ENCODE assay signal across 12 mouse cellular contexts in genomic region chr12:86192036-86192449, GRCm38 (mm10). TPM values are rescaled to one million over a fixed set of nuclear protein-coding genes. Genes with fewer than 3 reads are reported as not detected.
DNase-seq lines count a peak whose midpoint lies in the region; ATAC-seq and TF ChIP-seq lines count a peak whose summit lies in the region.
"Had no signal": no experiment of that assay in that cellular context is flagged by ENCODE, and none has a peak within 500 bp of the region (broad histone marks: within the 10 kb centered on the region; RNA-seq: fewer than 3 reads in every experiment).

No protein-coding gene starts in this region.

- TF ChIP-seq CTCF in heart, postnatal 0 days (IDR thresholded peaks at IDR 0.05; ENCODE audit: low read depth): no peak
- TF ChIP-seq CTCF in midbrain, postnatal 0 days (IDR thresholded peaks at IDR 0.05): no peak

- H3K27me3 ChIP-seq in heart, postnatal 0 days (ENCODE audit: control insufficient read depth, insufficient read depth, low read length): 0 out of 2 replicates have a peak, but pooled peaks cover 8% of the 10 kb centered on the region
- H3K27me3 ChIP-seq in heart, embryonic 11.5 days (ENCODE audit: control insufficient read depth, insufficient read depth, low read length): 0 out of 2 replicates have a peak, but pooled peaks cover 2% of the 10 kb centered on the region
- no peaks in the 10 kb centered on the region for H3K27me3 ChIP-seq in midbrain, embryonic 13.5 days
- H3K27me3 ChIP-seq in midbrain, embryonic 10.5 days (ENCODE audit: low read depth, poor library complexity, severe bottlenecking): 0 out of 2 replicates have a peak, but pooled peaks cover 7% of the 10 kb centered on the region
- 0 out of 2 replicates have a peak, but pooled peaks cover 2% of the 10 kb centered on the region for H3K27me3 ChIP-seq in forebrain, embryonic 15.5 days
- no peaks in the 10 kb centered on the region for H3K27me3 ChIP-seq in midbrain, postnatal 0 days (ENCODE audit: insufficient read depth, low read length)

- ATAC-seq in heart, postnatal 0 days (ENCODE audit: insufficient read depth, low read depth): peak; percentile 36
- ATAC-seq in heart, embryonic 11.5 days (replicated peaks; ENCODE audit: insufficient number of reproducible peaks, low FRiP score, low TSS enrichment): no peak
- ATAC-seq in midbrain, embryonic 13.5 days: peak; percentile 34; the same call in 1 of the 2 replicates
- ATAC-seq in forebrain, embryonic 15.5 days (replicated peaks): peak; percentile 79
- ATAC-seq in midbrain, postnatal 0 days (ENCODE audit: low FRiP score): no peak
- ATAC-seq: Patski had no signal

- peaks cover 6% of the 10 kb centered on the region for H3K4me1 ChIP-seq in heart, postnatal 0 days (ENCODE audit: control insufficient read depth, insufficient read depth)
- 0 out of 2 replicates have a peak, but pooled peaks cover 6% of the 10 kb centered on the region for H3K4me1 ChIP-seq in heart, embryonic 11.5 days (ENCODE audit: control insufficient read depth, insufficient read depth, low read length)
- H3K4me1 ChIP-seq in midbrain, embryonic 13.5 days (replicated peaks): peaks cover 27% of the 10 kb centered on the region
- H3K4me1 ChIP-seq in midbrain, embryonic 10.5 days: peaks cover 16% of the 10 kb centered on the region
- H3K4me1 ChIP-seq in forebrain, embryonic 15.5 days: peaks cover 11% of the 10 kb centered on the region
- no peaks in the 10 kb centered on the region for H3K4me1 ChIP-seq in midbrain, postnatal 0 days (ENCODE audit: insufficient read depth, low read length)

- DNase-seq in heart, postnatal 0 days (ENCODE audit: low spot score): no peak
- no peak for DNase-seq in midbrain, embryonic 10.5 days (ENCODE audit: low spot score)
- DNase-seq in midbrain, postnatal 0 days (ENCODE audit: low spot score): peak; percentile 50
- DNase-seq in thymus, postnatal 36 days: no peak
- DNase-seq in kidney, adult 11 months: no peak
- DNase-seq: adrenal gland, postnatal 14 days; kidney, adult 18-20 months had no signal

- H3K36me3 ChIP-seq in heart, postnatal 0 days (replicated peaks; ENCODE audit: control insufficient read depth, insufficient read depth, low read length): no peaks in the 10 kb centered on the region
- H3K36me3 ChIP-seq in heart, embryonic 11.5 days (ENCODE audit: control insufficient read depth, insufficient read depth, low read length): no peaks in the 10 kb centered on the region
- no peaks in the 10 kb centered on the region for H3K36me3 ChIP-seq in midbrain, embryonic 13.5 days
- no peaks in the 10 kb centered on the region for H3K36me3 ChIP-seq in midbrain, embryonic 10.5 days
- no peaks in the 10 kb centered on the region for H3K36me3 ChIP-seq in forebrain, embryonic 15.5 days
- no peaks in the 10 kb centered on the region for H3K36me3 ChIP-seq in midbrain, postnatal 0 days (ENCODE audit: insufficient read depth, low read length)
- H3K36me3 ChIP-seq: midbrain, embryonic 12.5 days had no signal

- no peak overlapping the region for H3K9ac ChIP-seq in heart, postnatal 0 days (replicated peaks; ENCODE audit: low read depth, low read length)
- H3K9ac ChIP-seq in heart, embryonic 11.5 days (ENCODE audit: low read depth, low read length): no peak overlapping the region
- no peak overlapping the region for H3K9ac ChIP-seq in midbrain, embryonic 13.5 days (replicated peaks)
- H3K9ac ChIP-seq in forebrain, embryonic 15.5 days (replicated peaks): no peak overlapping the region
- H3K9ac ChIP-seq in midbrain, postnatal 0 days (replicated peaks; ENCODE audit: low read length, poor library complexity, severe bottlenecking): no peak overlapping the region
- H3K9ac ChIP-seq: midbrain, embryonic 12.5 days had no signal

- no peak overlapping the region for H3K27ac ChIP-seq in heart, postnatal 0 days (ENCODE audit: low read depth)
- H3K27ac ChIP-seq in heart, embryonic 11.5 days (ENCODE audit: low read depth, low read length): no peak overlapping the region
- no peak overlapping the region for H3K27ac ChIP-seq in midbrain, embryonic 13.5 days
- H3K27ac ChIP-seq in midbrain, embryonic 10.5 days (replicated peaks): no peak overlapping the region
- 0 out of 2 replicates have a peak overlapping the region, but pooled peaks have one; percentile 1 for H3K27ac ChIP-seq in forebrain, embryonic 15.5 days (replicated peaks)
- no peak overlapping the region for H3K27ac ChIP-seq in midbrain, postnatal 0 days (ENCODE audit: low read depth, low read length)
- H3K27ac ChIP-seq: midbrain, embryonic 12.5 days had no signal

- no peak for TF ChIP-seq EP300 in heart, postnatal 0 days (IDR thresholded peaks at IDR 0.05; ENCODE audit: low read depth)

- H3K9me3 ChIP-seq in heart, postnatal 0 days (replicated peaks; ENCODE audit: control insufficient read depth, low read length): no peaks in the 10 kb centered on the region
- no peaks in the 10 kb centered on the region for H3K9me3 ChIP-seq in heart, embryonic 11.5 days (replicated peaks; ENCODE audit: control insufficient read depth, low read length)
- no peaks in the 10 kb centered on the region for H3K9me3 ChIP-seq in midbrain, embryonic 13.5 days
- no peaks in the 10 kb centered on the region for H3K9me3 ChIP-seq in midbrain, embryonic 10.5 days (replicated peaks)
- H3K9me3 ChIP-seq in forebrain, embryonic 15.5 days: no peaks in the 10 kb centered on the region
- no peaks in the 10 kb centered on the region for H3K9me3 ChIP-seq in midbrain, postnatal 0 days (ENCODE audit: low read length)
- H3K9me3 ChIP-seq: midbrain, embryonic 12.5 days had no signal

- peak overlapping the region; percentile 2; the same call in 1 of the 2 replicates for H3K4me3 ChIP-seq in heart, postnatal 0 days (ENCODE audit: low read depth, low read length)
- no peak overlapping the region for H3K4me3 ChIP-seq in heart, embryonic 11.5 days (ENCODE audit: low read depth, low read length)
- no peak overlapping the region for H3K4me3 ChIP-seq in midbrain, embryonic 13.5 days (replicated peaks)
- no peak overlapping the region for H3K4me3 ChIP-seq in midbrain, embryonic 10.5 days
- no peak overlapping the region for H3K4me3 ChIP-seq in forebrain, embryonic 15.5 days
- no peak overlapping the region for H3K4me3 ChIP-seq in midbrain, postnatal 0 days (ENCODE audit: low read depth, low read length)
- H3K4me3 ChIP-seq: midbrain, embryonic 12.5 days had no signal

- peak overlapping the region; percentile 14; the same call in 1 of the 2 replicates for H3K4me2 ChIP-seq in heart, postnatal 0 days (ENCODE audit: low read depth, low read length)
- no peak overlapping the region for H3K4me2 ChIP-seq in heart, embryonic 11.5 days
- no peak overlapping the region for H3K4me2 ChIP-seq in midbrain, embryonic 13.5 days (replicated peaks)
- peak overlapping the region; percentile 26 for H3K4me2 ChIP-seq in forebrain, embryonic 15.5 days (replicated peaks)
- H3K4me2 ChIP-seq in midbrain, postnatal 0 days (ENCODE audit: low read depth, low read length, poor library complexity, severe bottlenecking): no peak overlapping the region
- H3K4me2 ChIP-seq: midbrain, embryonic 12.5 days had no signal

- 27% methylated on average over 15 of the region's 15 CpGs for WGBS in heart, postnatal 0 days
- 46% methylated on average over 15 of the region's 15 CpGs for WGBS in heart, embryonic 11.5 days (ENCODE audit: insufficient replicate concordance)
- 48% methylated on average over 15 of the region's 15 CpGs for WGBS in midbrain, embryonic 13.5 days
- 75% methylated on average over 15 of the region's 15 CpGs for WGBS in midbrain, embryonic 10.5 days
- 18% methylated on average over 15 of the region's 15 CpGs for WGBS in forebrain, embryonic 15.5 days
- WGBS in midbrain, postnatal 0 days: 31% methylated on average over 15 of the region's 15 CpGs

RNA-seq across cellular contexts. Expression of gene Gpatch2l, which starts 49.6 kb away (rescaled TPM):
- total RNA-seq in heart, postnatal 0 days (2014; rRNA removed; ENCODE audit: low replicate concordance): 16.0 and 19.6 TPM in 2 replicates
- polyA plus RNA-seq in heart, postnatal 0 days (2015; fragmentation: Nextera tagmentation; extraction: Ambion mirVana): 8.4 and 10.1 TPM in 2 replicates
- 10.8 and 14.2 TPM in 2 replicates for polyA plus RNA-seq in heart, embryonic 11.5 days (2014; fragmentation: Nextera tagmentation; extraction: Ambion mirVana)
- polyA plus RNA-seq in midbrain, embryonic 13.5 days (2015; fragmentation: Nextera tagmentation; extraction: Ambion mirVana): 26.7 and 27.2 TPM in 2 replicates
- polyA plus RNA-seq in midbrain, embryonic 10.5 days (2016; fragmentation: Nextera tagmentation; extraction: Ambion mirVana): 18.2 and 20.1 TPM in 2 replicates
- 31.1 and 31.4 TPM in 2 replicates for polyA plus RNA-seq in forebrain, embryonic 15.5 days (2015; fragmentation: Nextera tagmentation; extraction: Ambion mirVana)
- total RNA-seq in midbrain, postnatal 0 days (2014; rRNA removed): 29.3 and 36.1 TPM in 2 replicates
- polyA plus RNA-seq in midbrain, postnatal 0 days (2015; fragmentation: Nextera tagmentation; extraction: Ambion mirVana): 21.0 and 23.7 TPM in 2 replicates

Comparison
In these comparisons a context has a peak if more than half of its experiments do, and no peak if none do; other contexts are left out.
1. ATAC-seq: peak in heart, postnatal 0 days (single experiment), midbrain, embryonic 13.5 days (single experiment) and forebrain, embryonic 15.5 days (single experiment); none in heart, embryonic 11.5 days (single experiment) and midbrain, postnatal 0 days (single experiment).
2. H3K4me2 ChIP-seq: peak in heart, postnatal 0 days (single experiment) and forebrain, embryonic 15.5 days (single experiment); none in heart, embryonic 11.5 days (single experiment), midbrain, embryonic 13.5 days (single experiment) and midbrain, postnatal 0 days (single experiment).